Mouse (Mus musculus) neural tube, embryonic 13.5 days (tissue): ENCODE results near the gene Hdac9. TPM values are rescaled to one million over a fixed set of nuclear protein-coding genes. Genes with fewer than 3 reads are reported as not detected.
A peak's percentile ranks its signal among the peaks of the same experiment; 100 is the strongest.

Experiments
- ATAC-seq: fragments of 200-750 bp; cut with Nextera tagmentation; 2 replicates; pipeline ENCODE4 v1.8.0; 2017; ENCODE audit warnings: low read depth, mild to moderate bottlenecking, moderate TSS enrichment, moderate library complexity
- H3K27ac ChIP-seq: fragments of 300-500 bp; sonication (generic); replicated peaks from 2 replicates; pipeline ENCODE4 v1.5.1; 2015; ENCODE audit warnings: moderate library complexity, mild to moderate bottlenecking, inconsistent platforms
- H3K27me3 ChIP-seq: fragments of 300-500 bp; sonication (generic); 2 replicates; pipeline ENCODE4 v1.6.1; 2015; ENCODE audit warnings: mild to moderate bottlenecking, inconsistent platforms
- H3K36me3 ChIP-seq: fragments of 300-500 bp; sonication (generic); 2 replicates; pipeline ENCODE4 v1.6.1; 2015; ENCODE audit warnings: mild to moderate bottlenecking, inconsistent platforms
- H3K4me1 ChIP-seq: fragments of 300-500 bp; sonication (generic); replicated peaks from 2 replicates; pipeline ENCODE4 v1.6.1; 2015; ENCODE audit warnings: inconsistent platforms
- H3K4me2 ChIP-seq: fragments of 300-500 bp; sonication (generic); 2 replicates; pipeline ENCODE4 v1.6.1; 2015; ENCODE audit warnings: inconsistent platforms, mild to moderate bottlenecking, moderate library complexity
- H3K4me3 ChIP-seq: fragments of 300-500 bp; sonication (generic); 2 replicates; pipeline ENCODE4 v1.5.1; 2015; ENCODE audit warnings: mild to moderate bottlenecking, inconsistent platforms
- H3K9ac ChIP-seq: fragments of 300-500 bp; sonication (generic); 2 replicates; pipeline ENCODE4 v1.6.1; 2015; ENCODE audit warnings: moderate library complexity, mild to moderate bottlenecking, inconsistent platforms
- H3K9me3 ChIP-seq: fragments of 300-500 bp; sonication (generic); 2 replicates; pipeline ENCODE4 v1.6.1; 2016; ENCODE audit warnings: inconsistent platforms
- WGBS: fragments of 180-500 bp; shearing (Covaris S2); methylation state at CpG from one replicate; pipeline ENCODE4 v1.1.7; 2015; 5-methylcytosine and 5-hydroxymethylcytosine counted together
- polyA plus RNA-seq: library from polyadenylated mRNA; unstranded; fragments of >200 nt; fragmentation: Nextera tagmentation; extraction: Ambion mirVana; gene quantifications from 2 replicates; pipeline ENCODE4 v1.2.1, GENCODE M21; 2015

Hdac9 gene
- polyA plus RNA-seq, 1 experiment from 2014 or later: 9.6 TPM

DNA sequence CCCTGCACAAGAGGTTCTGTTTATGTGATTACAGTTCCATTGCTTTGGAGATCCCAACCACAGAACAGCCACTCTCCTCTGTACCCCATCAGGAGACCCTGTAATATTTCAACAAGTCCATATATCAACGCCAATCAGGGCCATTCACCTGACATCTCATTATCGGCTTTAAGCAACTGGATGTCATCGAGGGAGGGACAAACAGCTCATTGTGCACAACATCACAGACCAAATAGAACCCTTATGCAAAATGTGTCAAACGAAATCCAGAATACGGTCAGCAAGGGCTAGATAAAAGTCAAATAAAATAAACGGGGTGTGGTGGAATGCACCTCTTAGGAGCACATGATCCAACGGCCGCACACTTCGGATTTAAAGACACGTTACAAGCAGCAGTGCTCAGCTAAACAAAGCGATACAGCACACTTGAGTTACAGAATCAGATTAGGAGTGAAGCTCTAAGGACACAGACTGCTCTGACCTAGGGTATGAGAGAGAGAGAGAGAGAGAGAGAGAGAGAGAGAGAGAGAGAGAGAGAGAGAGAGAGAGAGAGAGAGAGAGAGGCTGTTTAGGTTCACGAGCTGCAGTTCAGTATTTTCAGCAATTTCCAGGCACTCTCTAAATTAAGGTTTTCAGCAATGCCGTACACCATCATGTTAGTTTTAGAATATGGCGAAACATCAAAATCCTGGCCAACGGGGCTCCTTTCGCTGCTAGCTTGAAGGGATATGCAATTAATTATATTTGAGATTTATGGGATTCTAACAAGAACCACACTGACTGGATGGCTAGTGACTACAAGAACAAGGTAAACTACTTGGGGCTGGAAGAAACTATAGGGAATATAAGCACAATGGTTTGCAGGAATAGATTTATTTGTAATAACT lies 279.4 kb downstream of the Hdac9 start:
- Histone ChIP-seq H3K4me1 (0 out of 2 replicates have a peak, but pooled peaks cover 5% of the 10 kb centered on the region), H3K9me3 (no peaks in the 10 kb centered on the region), H3K27ac (no peak overlapping the region), H3K27me3 (no peaks in the 10 kb centered on the region), H3K4me3 (no peak overlapping the region), H3K9ac (no peak overlapping the region), H3K36me3 (no peaks in the 10 kb centered on the region), H3K4me2 (no peak overlapping the region)
- no peak for ATAC-seq
- WGBS: 71% methylated on average over 16 of the region's 16 CpGs

DNA sequence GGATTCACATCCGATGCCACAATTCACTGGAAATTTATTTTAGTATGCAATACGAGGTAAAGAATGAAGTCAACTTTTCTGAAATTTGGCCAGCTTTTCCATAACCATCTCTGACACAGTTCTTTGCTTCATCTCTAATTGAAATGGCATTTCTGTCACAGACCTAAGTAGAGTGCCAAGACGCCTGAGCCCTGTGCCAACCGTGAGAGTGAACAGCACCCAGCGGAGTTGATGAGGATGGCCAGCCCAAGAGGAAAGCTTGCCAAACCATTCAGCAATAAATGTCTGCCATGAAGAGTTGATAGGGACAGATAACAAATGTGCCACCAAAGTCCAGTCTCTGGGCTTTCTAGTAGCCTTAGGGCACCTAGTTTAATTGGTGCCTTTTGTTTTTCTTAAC lies 297.8 kb downstream of the Hdac9 start:
- Histone ChIP-seq H3K9me3 (no peaks in the 10 kb centered on the region), H3K4me3 (no peak overlapping the region), H3K9ac (no peak overlapping the region), H3K36me3 (no peaks in the 10 kb centered on the region), H3K4me2 (no peak overlapping the region), H3K27ac (no peak overlapping the region), H3K27me3 (no peaks in the 10 kb centered on the region), H3K4me1 (0 out of 2 replicates have a peak, but pooled peaks cover 7% of the 10 kb centered on the region)
- ATAC-seq: no peak
- WGBS: 79% methylated on average over 5 of the region's 5 CpGs

DNA sequence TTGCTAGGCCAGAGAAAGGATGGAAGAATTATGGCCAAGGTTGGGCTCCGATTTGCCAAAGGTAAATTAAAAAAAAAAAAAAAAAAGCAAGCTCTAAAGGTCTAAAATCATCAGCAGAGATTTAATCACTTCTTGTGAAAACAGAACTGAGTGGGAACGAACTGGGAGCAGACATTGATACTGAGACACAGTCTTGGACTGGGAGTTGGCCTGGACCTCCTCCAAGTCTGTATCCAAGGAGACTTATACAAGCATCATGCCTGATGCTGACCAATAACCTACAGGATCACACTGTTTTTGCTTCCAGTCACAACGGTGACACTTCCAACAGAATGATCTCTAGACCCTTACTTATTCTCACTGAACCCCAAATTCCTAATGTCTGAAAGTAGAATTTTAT lies 298.6 kb downstream of the Hdac9 start:
- Histone ChIP-seq H3K4me3 (no peak overlapping the region), H3K27ac (no peak overlapping the region), H3K27me3 (no peaks in the 10 kb centered on the region), H3K9ac (no peak overlapping the region), H3K36me3 (no peaks in the 10 kb centered on the region), H3K4me2 (no peak overlapping the region), H3K9me3 (no peaks in the 10 kb centered on the region), H3K4me1 (0 out of 2 replicates have a peak, but pooled peaks cover 7% of the 10 kb centered on the region)
- ATAC-seq: no peak
- 70% methylated on average over 3 of the region's 3 CpGs for WGBS

GRCm38 (mm10) chr12:34617836-34618235 lies 299.1 kb downstream of the Hdac9 start:
- Histone ChIP-seq H3K9me3 (no peaks in the 10 kb centered on the region), H3K4me2 (no peak overlapping the region), H3K36me3 (no peaks in the 10 kb centered on the region), H3K27ac (no peak overlapping the region), H3K4me1 (0 out of 2 replicates have a peak, but pooled peaks cover 7% of the 10 kb centered on the region), H3K4me3 (no peak overlapping the region), H3K9ac (no peak overlapping the region), H3K27me3 (no peaks in the 10 kb centered on the region)
- peak; percentile 40; the same call in 1 of the 2 replicates for ATAC-seq
- WGBS: 70% methylated on average over 10 of the region's 10 CpGs

DNA sequence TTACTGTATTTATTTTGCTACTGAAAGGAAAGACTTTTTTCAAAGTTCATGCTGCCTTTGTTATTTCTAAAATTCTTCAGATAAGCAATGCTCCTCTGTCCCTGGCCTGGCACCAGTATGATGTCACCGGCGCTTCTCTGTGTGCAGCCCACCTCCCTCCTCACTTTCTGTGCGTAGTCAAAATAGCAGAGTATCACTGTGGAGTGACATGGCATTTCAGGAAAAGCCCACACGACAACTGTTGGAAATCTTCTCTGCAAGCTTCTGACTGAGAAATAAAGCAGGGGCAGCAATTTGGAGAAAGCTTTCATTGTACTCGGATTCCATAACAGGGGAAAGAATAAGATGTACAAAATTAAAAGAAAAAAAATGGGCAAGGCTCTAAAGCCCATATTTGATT lies 302.1 kb downstream of the Hdac9 start:
- 0 out of 2 replicates have a peak, but pooled peaks cover 7% of the 10 kb centered on the region for H3K4me1 ChIP-seq
- H3K9me3 ChIP-seq: no peaks in the 10 kb centered on the region
- no peak overlapping the region for H3K27ac ChIP-seq
- no peaks in the 10 kb centered on the region for H3K36me3 ChIP-seq
- H3K27me3 ChIP-seq: no peaks in the 10 kb centered on the region
- H3K4me2 ChIP-seq: no peak overlapping the region
- no peak overlapping the region for H3K4me3 ChIP-seq
- WGBS: 75% methylated on average over 5 of the region's 5 CpGs
- no peak for ATAC-seq
- no peak overlapping the region for H3K9ac ChIP-seq

- Histone ChIP-seq H3K27ac (no peak overlapping the region), H3K9me3 (no peaks in the 10 kb centered on the region), H3K36me3 (no peaks in the 10 kb centered on the region), H3K27me3 (no peaks in the 10 kb centered on the region), H3K4me3 (no peak overlapping the region), H3K9ac (no peak overlapping the region), H3K4me2 (no peak overlapping the region), H3K4me1 (0 out of 2 replicates have a peak, but pooled peaks cover under 1% of the 10 kb centered on the region)
- no peak for ATAC-seq
- 91% methylated on average over 3 of the region's 3 CpGs for WGBS
These were observed 304.4 kb downstream of the Hdac9 start for GRCm38 (mm10) chr12:34612511-34612910.

- H3K9ac ChIP-seq: no peak overlapping the region
- no peak overlapping the region for H3K4me3 ChIP-seq
- H3K27ac ChIP-seq: no peak overlapping the region
- H3K9me3 ChIP-seq: no peaks in the 10 kb centered on the region
- 80% methylated on average over 4 of the region's 4 CpGs for WGBS
- H3K36me3 ChIP-seq: no peaks in the 10 kb centered on the region
- H3K27me3 ChIP-seq: no peaks in the 10 kb centered on the region
- H3K4me1 ChIP-seq: no peaks in the 10 kb centered on the region
- ATAC-seq: no peak
- no peak overlapping the region for H3K4me2 ChIP-seq
These were observed 312.4 kb downstream of the Hdac9 start for GRCm38 (mm10) chr12:34604521-34604920.

- no peak overlapping the region for H3K4me2 ChIP-seq
- H3K36me3 ChIP-seq: no peaks in the 10 kb centered on the region
- H3K4me1 ChIP-seq: no peaks in the 10 kb centered on the region
- WGBS: 85% methylated on average over 10 of the region's 10 CpGs
- no peak for ATAC-seq
- H3K9me3 ChIP-seq: no peaks in the 10 kb centered on the region
- no peaks in the 10 kb centered on the region for H3K27me3 ChIP-seq
- no peak overlapping the region for H3K9ac ChIP-seq
- H3K27ac ChIP-seq: no peak overlapping the region
- no peak overlapping the region for H3K4me3 ChIP-seq
These were observed 322.6 kb downstream of the Hdac9 start for GRCm38 (mm10) chr12:34594167-34594793.

DNA sequence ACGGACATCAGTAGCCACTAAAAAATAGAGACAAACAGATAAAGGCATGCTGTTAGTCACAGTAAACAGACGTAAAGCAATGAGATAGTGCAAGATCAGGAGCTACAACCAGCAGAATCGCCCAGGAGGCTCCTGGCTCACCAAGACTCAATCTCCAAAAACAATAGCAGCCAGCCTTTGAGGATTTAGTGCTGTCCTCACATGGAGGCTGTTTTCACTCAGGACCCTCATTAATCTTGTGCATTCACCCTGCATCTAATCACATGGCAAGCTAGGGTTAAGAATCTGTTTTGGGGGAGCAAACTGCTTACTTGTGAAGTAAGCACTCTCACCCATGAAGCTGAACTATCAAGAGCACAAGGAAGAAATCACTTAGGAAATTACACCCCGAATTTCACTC lies 329.7 kb downstream of the Hdac9 start:
- H3K4me2 ChIP-seq: no peak overlapping the region
- no peaks in the 10 kb centered on the region for H3K9me3 ChIP-seq
- H3K4me3 ChIP-seq: no peak overlapping the region
- no peaks in the 10 kb centered on the region for H3K27me3 ChIP-seq
- 0 out of 2 replicates have a peak, but pooled peaks cover 5% of the 10 kb centered on the region for H3K4me1 ChIP-seq
- 34% methylated on average over 4 of the region's 4 CpGs for WGBS
- no peak overlapping the region for H3K27ac ChIP-seq
- no peak overlapping the region for H3K9ac ChIP-seq
- no peaks in the 10 kb centered on the region for H3K36me3 ChIP-seq
- ATAC-seq: no peak

- Histone ChIP-seq H3K36me3 (no peaks in the 10 kb centered on the region), H3K9ac (no peak overlapping the region), H3K4me3 (no peak overlapping the region), H3K27ac (no peak overlapping the region), H3K9me3 (0 out of 2 replicates have a peak, but pooled peaks cover 2% of the 10 kb centered on the region), H3K27me3 (no peaks in the 10 kb centered on the region), H3K4me2 (no peak overlapping the region), H3K4me1 (0 out of 2 replicates have a peak, but pooled peaks cover 5% of the 10 kb centered on the region)
- no peak for ATAC-seq
- WGBS: 92% methylated on average over 4 of the region's 4 CpGs
These were observed 334.4 kb downstream of the Hdac9 start for GRCm38 (mm10) chr12:34582522-34582921.

GRCm38 (mm10) chr12:34579220-34579619 lies 337.7 kb downstream of the Hdac9 start:
- no peaks in the 10 kb centered on the region for H3K36me3 ChIP-seq
- no peak overlapping the region for H3K4me2 ChIP-seq
- WGBS: 82% methylated on average over 1 of the region's 1 CpGs
- 0 out of 2 replicates have a peak, but pooled peaks cover 2% of the 10 kb centered on the region for H3K9me3 ChIP-seq
- H3K9ac ChIP-seq: no peak overlapping the region
- H3K27ac ChIP-seq: no peak overlapping the region
- no peak overlapping the region for H3K4me3 ChIP-seq
- H3K4me1 ChIP-seq: no peaks in the 10 kb centered on the region
- no peak for ATAC-seq
- no peaks in the 10 kb centered on the region for H3K27me3 ChIP-seq

DNA sequence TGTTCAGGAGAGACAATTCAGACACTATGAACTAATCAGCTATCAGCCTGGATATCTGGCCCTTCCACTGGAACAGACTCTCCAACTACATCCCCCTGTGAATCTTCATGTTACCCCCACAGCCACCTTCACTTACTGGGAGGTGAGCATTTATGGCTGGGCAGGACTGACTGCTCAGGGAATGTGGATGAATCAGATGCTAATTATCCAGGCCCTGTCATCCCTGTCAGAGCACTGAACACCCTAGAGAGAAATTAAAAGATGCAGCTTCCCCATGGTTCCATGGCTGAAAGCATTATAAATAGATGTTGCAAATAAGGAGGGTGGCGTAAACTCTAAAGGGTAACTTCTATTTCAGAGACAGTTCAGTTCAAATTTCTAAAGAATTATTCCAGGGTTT lies 345.8 kb downstream of the Hdac9 start:
- ATAC-seq: no peak
- no peaks in the 10 kb centered on the region for H3K9me3 ChIP-seq
- H3K9ac ChIP-seq: no peak overlapping the region
- peak overlapping the region; percentile 24; the same call in 1 of the 2 replicates for H3K27ac ChIP-seq
- H3K27me3 ChIP-seq: no peaks in the 10 kb centered on the region
- peaks cover 9% of the 10 kb centered on the region; the same call in 1 of the 2 replicates for H3K4me1 ChIP-seq
- 51% methylated on average over 1 of the region's 1 CpGs for WGBS
- H3K36me3 ChIP-seq: no peaks in the 10 kb centered on the region
- no peak overlapping the region for H3K4me2 ChIP-seq
- H3K4me3 ChIP-seq: no peak overlapping the region
